Mouse (Mus musculus) liver, adult 2 months (tissue): ENCODE measurements at regions not wholly inside any gene's neighbourhood (a gene's known extent, or its start where the extent isn't known, plus 50 kb on each side); places are given as distances from the start of the nearest gene placed in this dataset.

Source experiments
- DNase-seq: peaks from one replicate; pipeline ENCODE4 v3.0.0-alpha.2; 2011; ENCODE audit warnings: low read depth, low spot score; ENCODE audit errors: extremely low read depth
- H3K27ac ChIP-seq: fragments of 200-500 bp; replicated peaks from 2 replicates; pipeline ENCODE4 v1.5.1; 2012; ENCODE audit warnings: low read depth, mild to moderate bottlenecking, control low read depth, inconsistent platforms, low read length; ENCODE audit not compliant: insufficient read depth
- H3K27me3 ChIP-seq: fragments of 200-500 bp; 2 replicates; pipeline ENCODE4 v1.6.1; 2012; ENCODE audit warnings: mild to moderate bottlenecking, moderate library complexity, low read length, inconsistent platforms; ENCODE audit not compliant: control insufficient read depth, insufficient read depth
- H3K36me3 ChIP-seq: fragments of 200-500 bp; 2 replicates; pipeline ENCODE4 v1.6.1; 2012; ENCODE audit warnings: low read length, inconsistent platforms; ENCODE audit not compliant: control insufficient read depth, insufficient read depth
- H3K4me1 ChIP-seq: fragments of 200-500 bp; 2 replicates; pipeline ENCODE4 v1.6.1; 2011; ENCODE audit warnings: low read length; ENCODE audit not compliant: control insufficient read depth, insufficient read depth
- H3K4me3 ChIP-seq: fragments of 200-500 bp; 2 replicates; pipeline ENCODE4 v1.5.1; 2011; ENCODE audit warnings: low read depth, mild to moderate bottlenecking, control low read depth, low read length, moderate library complexity; ENCODE audit not compliant: insufficient read depth
- H3K79me2 ChIP-seq: fragments of 200-500 bp; 2 replicates; pipeline ENCODE4 v1.6.1; 2012; ENCODE audit warnings: inconsistent platforms, mild to moderate bottlenecking, low read length, moderate library complexity; ENCODE audit not compliant: control insufficient read depth, insufficient read depth
- H3K9ac ChIP-seq: fragments of 200-500 bp; 2 replicates; pipeline ENCODE4 v1.6.1; 2012; ENCODE audit warnings: low read depth, mild to moderate bottlenecking, control low read depth, inconsistent platforms, low read length
- CTCF ChIP-seq: fragments of 200-500 bp; IDR thresholded peaks from 2 replicates; pipeline ENCODE4 v1.5.1; 2011; ENCODE audit warnings: low read depth, low read length, control low read depth
- POLR2A ChIP-seq: fragments of 200-500 bp; IDR thresholded peaks from 2 replicates; pipeline ENCODE4 v1.6.1; 2011; ENCODE audit warnings: low read length, control low read depth; ENCODE audit not compliant: insufficient read depth; ENCODE audit errors: extremely low read depth
- WGBS: fragments of 180-500 bp; shearing (Covaris S2); methylation state at CpG from one replicate; pipeline ENCODE4 v1.1.7; 2018; 5-methylcytosine and 5-hydroxymethylcytosine counted together

DNA sequence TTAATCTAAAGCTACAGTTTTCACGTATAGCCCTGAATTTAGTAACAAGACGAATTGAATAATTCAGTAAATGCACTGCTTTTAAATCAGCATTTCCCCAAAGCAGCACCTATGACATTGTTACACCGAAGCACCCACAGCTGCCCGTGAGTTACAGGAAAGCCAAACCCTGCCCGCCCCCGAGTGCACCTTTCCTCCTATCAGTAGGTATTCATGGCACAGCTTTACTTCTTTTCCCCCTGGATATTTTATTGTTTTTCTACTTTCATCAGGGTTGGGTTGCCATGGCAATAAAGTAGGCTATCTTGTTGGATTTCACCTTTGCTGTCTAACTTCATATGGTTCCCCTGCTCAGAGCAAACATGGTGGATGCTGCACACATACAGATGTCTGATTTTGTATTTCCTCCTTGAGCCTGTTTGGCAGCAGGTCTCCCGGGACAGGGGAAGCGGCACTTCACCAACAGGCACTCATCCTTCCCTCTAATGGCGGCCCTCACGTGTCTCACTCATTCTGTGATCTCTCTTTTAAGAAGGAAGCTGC lies 273.5 kb downstream of the Amy2a5 start:
- DNase-seq: no peak
- no peak for TF ChIP-seq POLR2A
- no peak for TF ChIP-seq CTCF
- no peak overlapping the region for H3K27ac ChIP-seq
- no peak overlapping the region for H3K4me3 ChIP-seq
- no peaks in the 10 kb centered on the region for H3K36me3 ChIP-seq
- H3K4me1 ChIP-seq: no peaks in the 10 kb centered on the region
- WGBS: 73% methylated on average over 10 of the region's 10 CpGs
- H3K9ac ChIP-seq: no peak overlapping the region
- no peaks in the 10 kb centered on the region for H3K27me3 ChIP-seq
- H3K79me2 ChIP-seq: no peaks in the 10 kb centered on the region

DNA sequence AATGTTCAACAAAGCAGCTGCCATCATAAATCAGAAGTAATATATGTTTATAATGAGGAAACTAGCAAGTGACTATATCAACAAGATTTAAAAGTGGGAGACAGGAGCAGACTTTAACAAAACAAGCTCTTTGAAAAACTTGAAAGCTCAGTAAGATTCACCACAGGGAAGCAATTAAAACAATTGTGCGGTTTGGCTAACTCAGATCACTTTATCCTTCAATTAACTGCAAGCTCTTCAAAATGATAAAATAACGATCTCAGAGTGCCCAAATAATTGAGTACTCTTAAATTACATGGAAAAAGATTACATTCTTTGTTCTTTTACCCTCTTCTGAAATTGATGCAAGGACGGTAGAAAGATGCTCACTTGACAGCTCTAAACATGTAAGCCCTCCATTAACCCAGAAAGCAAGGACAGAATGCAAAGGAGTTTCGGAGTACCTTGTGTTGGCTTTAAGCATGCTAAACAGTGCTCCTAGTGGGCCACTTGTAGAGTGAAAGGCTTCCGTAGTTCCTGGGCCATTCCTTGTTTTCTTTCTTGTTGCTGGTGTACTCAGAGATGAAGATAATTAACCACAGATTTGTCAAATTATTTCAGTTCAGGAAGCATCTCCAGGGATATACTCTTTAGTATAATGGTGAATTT lies 305.1 kb downstream of the Amy2a5 start:
- 59% methylated on average over 5 of the region's 5 CpGs for WGBS
- no peak for DNase-seq
- Histone ChIP-seq H3K4me1 (no peaks in the 10 kb centered on the region), H3K36me3 (no peaks in the 10 kb centered on the region), H3K9ac (no peak overlapping the region), H3K79me2 (no peaks in the 10 kb centered on the region), H3K27me3 (no peaks in the 10 kb centered on the region), H3K4me3 (no peak overlapping the region), H3K27ac (no peak overlapping the region)
- TF ChIP-seq POLR2A: no peak
- TF ChIP-seq CTCF: no peak

DNA sequence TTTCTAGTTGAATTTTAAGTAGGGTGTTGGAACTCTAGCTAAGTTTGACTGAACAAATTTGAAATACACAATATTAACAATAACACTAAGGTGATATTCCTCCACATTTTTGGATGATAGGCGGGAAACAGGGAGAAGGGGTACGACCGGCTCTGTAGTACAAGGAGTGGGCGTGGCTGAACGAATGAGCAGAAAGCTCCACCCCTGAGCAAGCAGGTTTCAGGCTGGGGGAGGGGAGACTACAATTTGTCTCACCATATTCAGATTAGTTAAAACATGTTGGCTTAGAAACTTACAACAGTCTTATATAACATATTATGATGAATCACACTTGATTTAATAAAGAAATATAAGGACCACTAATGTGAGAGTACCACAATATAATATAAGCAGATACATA lies 306.4 kb downstream of the Amy2a5 start:
- H3K4me3 ChIP-seq: no peak overlapping the region
- H3K27me3 ChIP-seq: no peaks in the 10 kb centered on the region
- no peaks in the 10 kb centered on the region for H3K4me1 ChIP-seq
- no peaks in the 10 kb centered on the region for H3K79me2 ChIP-seq
- WGBS: 27% methylated on average over 5 of the region's 5 CpGs
- no peak for TF ChIP-seq CTCF
- no peak for TF ChIP-seq POLR2A
- no peak for DNase-seq
- no peak overlapping the region for H3K27ac ChIP-seq
- H3K9ac ChIP-seq: no peak overlapping the region
- no peaks in the 10 kb centered on the region for H3K36me3 ChIP-seq

DNA sequence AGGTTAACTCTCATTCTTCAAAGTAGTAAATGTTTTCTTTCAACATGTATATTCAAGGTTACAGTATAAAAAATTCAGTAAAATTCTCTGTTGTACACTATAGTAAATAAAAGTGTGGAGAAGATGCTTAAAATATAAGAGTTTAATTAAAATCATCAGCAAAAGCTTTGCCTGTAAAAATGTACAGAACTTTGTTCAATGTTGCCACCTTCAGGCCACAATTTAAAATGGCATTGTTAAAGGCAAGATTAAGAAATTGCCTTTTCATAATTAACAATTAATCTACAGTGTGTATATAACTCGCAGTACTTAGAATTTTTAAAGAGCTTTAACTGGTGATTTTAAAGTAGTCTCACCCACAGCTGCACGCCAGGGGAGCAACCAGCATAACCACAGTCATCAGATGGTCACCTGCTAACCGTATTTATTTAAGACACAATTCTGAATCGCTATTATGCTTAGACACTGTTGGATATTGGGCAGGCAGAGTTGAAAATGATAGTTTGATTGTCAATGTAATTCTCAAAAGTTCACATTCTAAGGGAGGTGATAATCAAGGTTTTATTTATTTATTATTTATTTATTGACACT lies 316.5 kb downstream of the Amy2a5 start:
- Histone ChIP-seq H3K36me3 (no peaks in the 10 kb centered on the region), H3K4me1 (no peaks in the 10 kb centered on the region), H3K4me3 (no peak overlapping the region), H3K27me3 (no peaks in the 10 kb centered on the region), H3K79me2 (no peaks in the 10 kb centered on the region), H3K27ac (no peak overlapping the region), H3K9ac (no peak overlapping the region)
- TF ChIP-seq POLR2A (no peak), CTCF (0 out of 2 replicates have a peak, but pooled peaks have one; percentile 2)
- DNase-seq: peak; percentile 8
- WGBS: 58% methylated on average over 4 of the region's 4 CpGs
